Mouse (Mus musculus) ES-E14 (cell line): ENCODE results near the gene Grin3a.

ENCODE experiments used
- CHD2 ChIP-seq: IDR thresholded peaks from 2 replicates; pipeline ENCODE4 v1.6.1; 2014; ENCODE audit warnings: mild to moderate bottlenecking, low read depth, low read length, inconsistent platforms
- HCFC1 ChIP-seq: IDR thresholded peaks from 2 replicates; pipeline ENCODE4 v1.6.1; 2012; ENCODE audit warnings: low read length, inconsistent platforms, borderline replicate concordance; ENCODE audit not compliant: insufficient read depth
- MAFK ChIP-seq: IDR thresholded peaks from 2 replicates; pipeline ENCODE4 v1.6.1; 2014; ENCODE audit warnings: mild to moderate bottlenecking, low read depth, low read length, inconsistent platforms; ENCODE audit not compliant: insufficient read depth
- ZC3H11A ChIP-seq: IDR thresholded peaks from 2 replicates; pipeline ENCODE4 v1.6.1; 2012; ENCODE audit warnings: low read depth, mild to moderate bottlenecking, inconsistent platforms, low read length, borderline replicate concordance
- ZNF384 ChIP-seq: IDR thresholded peaks from 2 replicates; pipeline ENCODE4 v1.6.1; 2012; ENCODE audit warnings: low read depth, low read length, inconsistent platforms

DNA sequence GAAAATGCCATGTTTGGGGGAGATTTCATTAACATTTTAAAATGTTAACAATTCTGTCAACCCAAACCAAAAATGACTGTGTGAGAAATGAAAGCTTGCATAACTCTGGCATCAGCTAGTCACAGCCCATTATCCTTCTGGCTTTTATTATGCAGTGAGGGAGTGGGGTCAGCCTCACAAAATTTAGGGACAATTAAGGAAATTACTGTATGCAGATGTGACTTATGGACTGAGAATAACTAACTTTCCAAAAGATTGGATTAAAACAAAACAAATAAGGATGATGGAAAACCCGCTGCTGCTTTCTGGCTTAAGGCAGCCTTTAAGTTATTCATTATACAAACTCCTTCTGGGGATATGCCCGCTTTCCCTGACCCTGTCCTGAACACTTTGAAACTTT, 56.6 kb downstream of the Grin3a start:
- no peak for TF ChIP-seq CHD2
- no peak for TF ChIP-seq ZNF384
- TF ChIP-seq MAFK = no peak
- TF ChIP-seq ZC3H11A = no peak
- no peak for TF ChIP-seq HCFC1
